Mouse (Mus musculus) ES-E14 (cell line): ENCODE data around the gene Rufy4.

Experiments used
- CHD2 ChIP-seq: IDR thresholded peaks from 2 replicates; pipeline ENCODE4 v1.6.1; 2014; ENCODE audit warnings: mild to moderate bottlenecking, low read depth, low read length, inconsistent platforms
- HCFC1 ChIP-seq: IDR thresholded peaks from 2 replicates; pipeline ENCODE4 v1.6.1; 2012; ENCODE audit warnings: low read length, inconsistent platforms, borderline replicate concordance; ENCODE audit not compliant: insufficient read depth
- MAFK ChIP-seq: IDR thresholded peaks from 2 replicates; pipeline ENCODE4 v1.6.1; 2014; ENCODE audit warnings: mild to moderate bottlenecking, low read depth, low read length, inconsistent platforms; ENCODE audit not compliant: insufficient read depth
- ZNF384 ChIP-seq: IDR thresholded peaks from 2 replicates; pipeline ENCODE4 v1.6.1; 2012; ENCODE audit warnings: low read depth, low read length, inconsistent platforms

DNA sequence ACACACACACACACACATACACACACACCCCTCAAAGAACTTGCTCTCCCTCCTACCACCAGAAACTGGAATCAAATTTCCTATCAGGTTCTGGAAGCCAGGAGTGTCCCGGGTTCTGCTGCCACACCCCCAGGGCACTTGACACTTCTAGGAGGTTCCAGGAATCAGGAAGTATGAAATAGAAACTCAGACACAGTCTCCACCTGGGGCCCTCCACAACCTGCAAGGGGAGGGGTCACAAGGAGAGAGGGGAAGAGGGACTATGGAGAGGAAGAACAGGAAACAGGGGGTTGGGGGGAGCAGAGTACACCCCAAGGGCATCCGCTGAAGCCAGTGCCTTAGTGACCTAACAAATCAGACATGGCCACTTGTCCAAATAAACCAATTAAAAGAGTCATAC, 56.1 kb downstream of the Rufy4 start:
- no peak for TF ChIP-seq MAFK
- TF ChIP-seq HCFC1: no peak
- no peak for TF ChIP-seq ZNF384
- TF ChIP-seq CHD2: no peak
